Mouse (Mus musculus): ENCODE results near the gene Gltp. TPM values are rescaled to one million over a fixed set of nuclear protein-coding genes. Genes with fewer than 3 reads are reported as not detected.

Gene Gltp
- polyA plus RNA-seq, 1 experiment, result 53.8 TPM

- H3K4me3 ChIP-seq (ENCODE audit: insufficient read depth, poor library complexity, severe bottlenecking), result no peak overlapping the region
- no peaks in the 10 kb centered on the region for H3K36me3 ChIP-seq (ENCODE audit: control insufficient read depth, insufficient read depth)
- H3K79me3 ChIP-seq (ENCODE audit: low read depth), result no peaks in the 10 kb centered on the region
- H3K27me3 ChIP-seq (ENCODE audit: control insufficient read depth, insufficient read depth, insufficient read length), result peaks cover 21% of the 10 kb centered on the region
- no peak overlapping the region for H3ac ChIP-seq (ENCODE audit: control insufficient read depth, insufficient read length, low read depth)
- H3K79me2 ChIP-seq (ENCODE audit: control insufficient read depth, insufficient read depth), result no peaks in the 10 kb centered on the region
- TF ChIP-seq MAX (IDR thresholded peaks at IDR 0.05) (no peak), MYOG (IDR thresholded peaks at IDR 0.05; ENCODE audit: control insufficient read depth, extremely low read depth, insufficient read length) (no peak), MYOD1 (IDR thresholded peaks at IDR 0.05; ENCODE audit: control insufficient read depth, insufficient read length, low read depth) (no peak), FOSL1 (IDR thresholded peaks at IDR 0.05; ENCODE audit: insufficient read depth, low read length, poor library complexity, severe bottlenecking) (no peak), CTCF (IDR thresholded peaks at IDR 0.05; ENCODE audit: control insufficient read depth, insufficient read depth, insufficient read length) (no peak), USF1 (IDR thresholded peaks at IDR 0.05; ENCODE audit: low read depth) (no peak), CEBPB (IDR thresholded peaks at IDR 0.05; ENCODE audit: low read depth) (no peak)
Measured at GRCm38 (mm10) chr5:114639645-114639957, 51.2 kb downstream of the Gltp start.

- peaks cover 21% of the 10 kb centered on the region for H3K27me3 ChIP-seq (ENCODE audit: control insufficient read depth, insufficient read depth, insufficient read length)
- no peaks in the 10 kb centered on the region for H3K79me2 ChIP-seq (ENCODE audit: control insufficient read depth, insufficient read depth)
- H3K36me3 ChIP-seq (ENCODE audit: control insufficient read depth, insufficient read depth), result no peaks in the 10 kb centered on the region
- peak; percentile 83 for TF ChIP-seq CTCF (IDR thresholded peaks at IDR 0.05; ENCODE audit: control insufficient read depth, insufficient read depth, insufficient read length)
- no peak for TF ChIP-seq MYOG (IDR thresholded peaks at IDR 0.05; ENCODE audit: control insufficient read depth, extremely low read depth, insufficient read length)
- TF ChIP-seq MAX (IDR thresholded peaks at IDR 0.05), result no peak
- TF ChIP-seq CEBPB (IDR thresholded peaks at IDR 0.05; ENCODE audit: low read depth), result no peak
- no peak for TF ChIP-seq MYOD1 (IDR thresholded peaks at IDR 0.05; ENCODE audit: control insufficient read depth, insufficient read length, low read depth)
- no peaks in the 10 kb centered on the region for H3K79me3 ChIP-seq (ENCODE audit: low read depth)
- H3K4me3 ChIP-seq (ENCODE audit: insufficient read depth, poor library complexity, severe bottlenecking), result no peak overlapping the region
- H3ac ChIP-seq (ENCODE audit: control insufficient read depth, insufficient read length, low read depth), result no peak overlapping the region
Measured at GRCm38 (mm10) chr5:114638769-114639644, 51.8 kb downstream of the Gltp start.

GRCm38 (mm10) chr5:114636091-114636490 is 54.7 kb downstream of the Gltp start:
- TF ChIP-seq CEBPB (IDR thresholded peaks at IDR 0.05; ENCODE audit: low read depth), result no peak
- no peak for TF ChIP-seq FOSL1 (IDR thresholded peaks at IDR 0.05; ENCODE audit: insufficient read depth, low read length, poor library complexity, severe bottlenecking)
- H3K36me3 ChIP-seq (ENCODE audit: control insufficient read depth, insufficient read depth), result no peaks in the 10 kb centered on the region
- no peaks in the 10 kb centered on the region for H3K79me3 ChIP-seq (ENCODE audit: low read depth)
- H3ac ChIP-seq (ENCODE audit: control insufficient read depth, insufficient read length, low read depth), result no peak overlapping the region
- H3K27me3 ChIP-seq (ENCODE audit: control insufficient read depth, insufficient read depth, insufficient read length), result peaks cover 21% of the 10 kb centered on the region
- no peaks in the 10 kb centered on the region for H3K79me2 ChIP-seq (ENCODE audit: control insufficient read depth, insufficient read depth)
- no peak overlapping the region for H3K4me3 ChIP-seq (ENCODE audit: insufficient read depth, poor library complexity, severe bottlenecking)

- no peaks in the 10 kb centered on the region for H3K79me2 ChIP-seq (ENCODE audit: control insufficient read depth, insufficient read depth)
- no peak overlapping the region for H3K4me3 ChIP-seq (ENCODE audit: insufficient read depth, poor library complexity, severe bottlenecking)
- no peak for TF ChIP-seq CTCF (IDR thresholded peaks at IDR 0.05; ENCODE audit: control insufficient read depth, insufficient read depth, insufficient read length)
- H3K79me3 ChIP-seq (ENCODE audit: low read depth), result no peaks in the 10 kb centered on the region
- H3ac ChIP-seq (ENCODE audit: control insufficient read depth, insufficient read length, low read depth), result no peak overlapping the region
- H3K36me3 ChIP-seq (ENCODE audit: control insufficient read depth, insufficient read depth), result no peaks in the 10 kb centered on the region
- H3K27me3 ChIP-seq (ENCODE audit: control insufficient read depth, insufficient read depth, insufficient read length), result peaks cover 14% of the 10 kb centered on the region
Measured at GRCm38 (mm10) chr5:114631336-114631735, 59.4 kb downstream of the Gltp start.

- Histone ChIP-seq H3K4me3 (ENCODE audit: insufficient read depth, poor library complexity, severe bottlenecking) (no peak overlapping the region), H3K79me3 (ENCODE audit: low read depth) (no peaks in the 10 kb centered on the region), H3K27me3 (ENCODE audit: control insufficient read depth, insufficient read depth, insufficient read length) (peaks cover 36% of the 10 kb centered on the region), H3K36me3 (ENCODE audit: control insufficient read depth, insufficient read depth) (no peaks in the 10 kb centered on the region), H3K79me2 (ENCODE audit: control insufficient read depth, insufficient read depth) (no peaks in the 10 kb centered on the region), H3ac (ENCODE audit: control insufficient read depth, insufficient read length, low read depth) (no peak overlapping the region)
- TF ChIP-seq CTCF (IDR thresholded peaks at IDR 0.05; ENCODE audit: control insufficient read depth, insufficient read depth, insufficient read length), result peak; percentile 53
- TF ChIP-seq MYOD1 (IDR thresholded peaks at IDR 0.05; ENCODE audit: control insufficient read depth, insufficient read length, low read depth), result no peak
Measured at GRCm38 (mm10) chr5:114625590-114625989, 65.2 kb downstream of the Gltp start.

GRCm38 (mm10) chr5:114620305-114620704 is 70.5 kb downstream of the Gltp start:
- peak; percentile 34 for TF ChIP-seq CTCF (IDR thresholded peaks at IDR 0.05; ENCODE audit: control insufficient read depth, insufficient read depth, insufficient read length)
- no peak for TF ChIP-seq MYOD1 (IDR thresholded peaks at IDR 0.05; ENCODE audit: control insufficient read depth, insufficient read length, low read depth)
- Histone ChIP-seq H3ac (ENCODE audit: control insufficient read depth, insufficient read length, low read depth) (no peak overlapping the region), H3K27me3 (ENCODE audit: control insufficient read depth, insufficient read depth, insufficient read length) (peaks cover 29% of the 10 kb centered on the region), H3K79me3 (ENCODE audit: low read depth) (no peaks in the 10 kb centered on the region), H3K79me2 (ENCODE audit: control insufficient read depth, insufficient read depth) (no peaks in the 10 kb centered on the region), H3K4me3 (ENCODE audit: insufficient read depth, poor library complexity, severe bottlenecking) (no peak overlapping the region), H3K36me3 (ENCODE audit: control insufficient read depth, insufficient read depth) (no peaks in the 10 kb centered on the region)

Small RNA genes lying within 50 kb of the gene (microRNA-seq; reads per million reads assigned to microRNA genes)
- gene Mir7028 (ENCODE audit: borderline microRNAs expressed), result 0.16 reads per million

Other genes starting within 250 kb of the Gltp start
- 9.4 TPM for gene Mmab, start 246.9 kb downstream of the Gltp start, polyA plus RNA-seq (2012; fragmentation: generic; extraction: Trizol)
- 46.0 TPM for gene Mvk, start 246.7 kb downstream of the Gltp start, polyA plus RNA-seq (2012; fragmentation: generic; extraction: Trizol)
- gene Fam222a, start 123.0 kb downstream of the Gltp start, polyA plus RNA-seq (2012; fragmentation: generic; extraction: Trizol), result 0.06 TPM
- 0.55 TPM for gene Trpv4, start 32.6 kb downstream of the Gltp start, polyA plus RNA-seq (2012; fragmentation: generic; extraction: Trizol)
- gene Tchp, start 16.8 kb upstream of the Gltp start, polyA plus RNA-seq (2012; fragmentation: generic; extraction: Trizol), result 5.8 TPM
- 55.2 TPM for gene Ankrd13a, start 83.7 kb upstream of the Gltp start, polyA plus RNA-seq (2012; fragmentation: generic; extraction: Trizol)
- 19.5 TPM for gene Git2, start 84.5 kb upstream of the Gltp start, polyA plus RNA-seq (2012; fragmentation: generic; extraction: Trizol)
- 34.7 TPM for gene 1500011B03Rik, start 132.5 kb upstream of the Gltp start, polyA plus RNA-seq (2012; fragmentation: generic; extraction: Trizol)
- gene 4930519G04Rik, start 162.7 kb upstream of the Gltp start, polyA plus RNA-seq (2012; fragmentation: generic; extraction: Trizol), result not detected
- not detected for gene Gm9936, start 167.7 kb upstream of the Gltp start, polyA plus RNA-seq (2012; fragmentation: generic; extraction: Trizol)
- 0.40 TPM for gene Oasl2, start 206.0 kb upstream of the Gltp start, polyA plus RNA-seq (2012; fragmentation: generic; extraction: Trizol)
- 0.07 TPM for gene Oasl1, start 232.3 kb upstream of the Gltp start, polyA plus RNA-seq (2012; fragmentation: generic; extraction: Trizol)